Mouse (Mus musculus): Measurements from ENCODE around the gene Ptprd. TPM values are rescaled to one million over a fixed set of nuclear protein-coding genes. Genes with fewer than 3 reads are reported as not detected.

Ptprd gene
- total RNA-seq, 2 experiments from 2014 or later = 5.0 to 6.9 TPM

DNA sequence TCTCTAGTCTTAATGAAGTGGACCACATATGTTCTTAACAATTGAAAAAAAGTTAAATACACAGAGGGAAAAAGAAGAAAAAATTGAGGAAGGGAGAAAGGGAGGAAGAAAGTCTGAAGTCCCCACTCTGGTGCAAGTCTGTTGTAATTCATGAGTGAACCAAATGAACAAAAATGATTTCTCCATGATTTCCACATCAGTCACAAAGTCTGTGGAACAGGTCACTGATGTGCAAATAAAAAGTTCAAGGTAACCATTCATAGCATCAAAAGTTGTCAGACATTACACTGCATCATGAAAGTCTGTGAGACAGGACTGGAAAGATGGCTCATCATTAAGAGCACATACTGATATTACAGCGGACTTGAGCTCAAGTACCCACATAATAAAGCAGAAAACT, 1996.6 kb downstream of the Ptprd start:
- no peak overlapping the region for H3K4me3 ChIP-seq
- DNase-seq = no peak
- H3K27ac ChIP-seq = no peak overlapping the region
- intact Hi-C loops (cut with DNase I) = no loop called here
- no peak for TF ChIP-seq CTCF (IDR thresholded peaks at IDR 0.05)

DNA sequence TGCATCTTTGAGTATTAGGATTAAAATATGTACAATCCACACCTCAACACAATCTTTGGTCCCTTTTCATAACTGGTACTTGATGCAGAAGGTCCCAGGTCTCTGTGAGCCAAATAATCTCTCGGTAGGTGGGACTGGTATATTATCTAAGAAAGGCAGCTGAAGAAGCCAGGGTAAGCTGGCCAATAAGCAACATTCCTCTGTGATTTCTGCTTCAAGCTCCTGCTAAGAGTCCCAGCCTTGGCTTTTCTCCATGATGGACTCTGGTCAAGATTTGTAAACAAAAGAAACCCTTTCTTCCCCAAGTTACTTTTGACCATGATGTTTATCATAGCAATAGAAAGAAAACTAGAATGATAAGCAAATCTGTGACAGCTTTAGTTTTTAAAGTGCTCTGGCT, 2012.4 kb downstream of the Ptprd start:
- no peak overlapping the region for H3K27ac ChIP-seq
- no peak overlapping the region for H3K4me3 ChIP-seq
- TF ChIP-seq CTCF (IDR thresholded peaks at IDR 0.05) = no peak
- intact Hi-C loops (cut with DNase I) = no loop called here
- DNase-seq = no peak

GRCm38 (mm10) chr4:76194762-76195161, 2017.0 kb downstream of the Ptprd start:
- no peak overlapping the region for H3K4me3 ChIP-seq
- no peak for DNase-seq
- no peak overlapping the region for H3K27ac ChIP-seq
- intact Hi-C loops (cut with DNase I) = no loop called here
- no peak for TF ChIP-seq CTCF (IDR thresholded peaks at IDR 0.05)

GRCm38 (mm10) chr4:76193496-76193895, 2018.3 kb downstream of the Ptprd start:
- TF ChIP-seq CTCF (IDR thresholded peaks at IDR 0.05) = no peak
- intact Hi-C loops (cut with DNase I) = no loop called here
- DNase-seq = no peak
- no peak overlapping the region for H3K27ac ChIP-seq
- H3K4me3 ChIP-seq = no peak overlapping the region

GRCm38 (mm10) chr4:76192031-76192430, 2019.7 kb downstream of the Ptprd start:
- DNase-seq = no peak
- Histone ChIP-seq H3K27ac (no peak overlapping the region), H3K4me3 (no peak overlapping the region)
- intact Hi-C loops (cut with DNase I) = no loop called here
- no peak for TF ChIP-seq CTCF (IDR thresholded peaks at IDR 0.05)

DNA sequence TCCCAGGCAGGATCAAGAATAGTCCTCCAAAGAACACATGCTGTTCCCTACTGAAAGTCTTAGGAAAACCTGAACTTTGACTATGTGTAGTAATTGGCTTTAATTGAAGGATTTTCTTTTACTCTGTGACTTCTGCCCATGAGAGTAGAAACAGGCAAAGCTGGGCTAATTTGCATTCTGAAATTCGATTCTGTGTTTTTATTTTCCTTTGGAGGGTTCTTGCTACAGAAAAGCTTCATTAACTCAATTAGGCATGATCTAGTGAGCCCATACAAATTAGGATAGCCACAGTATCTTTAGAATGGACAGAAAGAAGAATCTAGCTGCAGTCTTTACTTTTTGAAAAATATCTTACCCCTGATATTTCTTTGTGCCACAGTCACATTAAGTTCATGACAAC, 2021.0 kb downstream of the Ptprd start:
- Histone ChIP-seq H3K4me3 (no peak overlapping the region), H3K27ac (no peak overlapping the region)
- TF ChIP-seq CTCF (IDR thresholded peaks at IDR 0.05) = no peak
- no peak for DNase-seq
- intact Hi-C loops (cut with DNase I) = no loop called here

DNA sequence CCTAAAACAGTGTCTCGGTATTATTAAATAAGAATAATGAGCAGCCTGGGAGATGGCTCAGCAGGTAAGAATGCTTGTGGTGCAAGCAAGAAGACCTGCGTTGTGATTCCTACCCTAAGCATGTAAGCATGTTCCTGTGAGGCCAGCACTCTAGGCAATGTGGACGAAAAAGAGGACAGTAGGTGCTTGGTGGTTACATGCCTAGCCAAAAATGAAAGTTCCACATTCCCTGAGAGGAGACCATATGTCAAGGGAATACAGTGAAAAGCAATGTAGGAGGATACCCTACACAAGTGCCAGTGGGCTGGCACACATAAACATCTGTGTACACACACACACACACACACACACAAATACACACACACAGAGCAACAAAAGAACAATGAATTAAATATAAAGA, 2028.7 kb downstream of the Ptprd start:
- TF ChIP-seq CTCF (IDR thresholded peaks at IDR 0.05) = no peak
- intact Hi-C loops (cut with DNase I) = no loop called here
- DNase-seq = no peak
- Histone ChIP-seq H3K27ac (no peak overlapping the region), H3K4me3 (no peak overlapping the region)

- no peak for DNase-seq
- H3K4me3 ChIP-seq = no peak overlapping the region
- H3K27ac ChIP-seq = no peak overlapping the region
- intact Hi-C loops (cut with DNase I) = no loop called here
- no peak for TF ChIP-seq CTCF (IDR thresholded peaks at IDR 0.05)
Measured at GRCm38 (mm10) chr4:76179497-76179896, 2032.3 kb downstream of the Ptprd start.

DNA sequence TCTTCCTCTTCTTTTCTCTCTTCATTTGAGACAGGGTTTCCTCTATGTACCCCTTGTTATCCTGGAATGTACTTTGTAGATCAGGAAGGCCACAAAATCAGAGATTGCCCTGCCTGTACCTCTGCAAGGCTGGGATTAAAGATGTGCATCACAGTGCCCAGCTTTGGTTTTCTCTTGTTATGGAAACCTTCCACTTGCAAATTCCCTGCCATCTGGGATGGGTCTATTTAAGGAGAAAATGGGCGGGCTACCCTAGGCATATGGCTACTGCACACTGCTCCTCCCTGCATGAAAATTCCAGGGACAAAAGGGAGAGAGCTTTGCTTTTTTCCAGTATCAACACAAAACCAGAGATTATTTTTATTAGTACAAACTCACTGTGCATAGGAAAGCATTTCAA, 2036.7 kb downstream of the Ptprd start:
- Histone ChIP-seq H3K4me3 (no peak overlapping the region), H3K27ac (no peak overlapping the region)
- intact Hi-C loops (cut with DNase I) = no loop called here
- TF ChIP-seq CTCF (IDR thresholded peaks at IDR 0.05) = no peak
- no peak for DNase-seq

DNA sequence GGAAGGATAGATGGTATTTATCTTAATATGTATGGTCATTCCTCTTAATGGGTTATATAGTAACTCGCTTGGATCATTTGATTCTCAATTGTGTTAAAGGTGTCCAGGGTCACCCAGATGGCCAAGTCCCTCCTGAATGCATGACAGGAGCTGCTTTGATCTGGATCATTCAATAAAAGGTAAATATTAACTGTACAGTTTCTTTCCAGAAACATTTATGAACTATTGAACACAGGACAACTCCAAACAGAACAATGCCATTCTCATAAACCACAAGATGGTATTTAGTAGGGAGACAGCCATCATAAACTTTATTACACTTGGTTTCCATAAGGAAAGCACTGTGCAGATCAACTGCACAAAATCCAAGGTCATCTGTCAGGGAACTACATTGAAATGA, 2056.0 kb downstream of the Ptprd start:
- TF ChIP-seq CTCF (IDR thresholded peaks at IDR 0.05) = no peak
- H3K27ac ChIP-seq = no peak overlapping the region
- no peak overlapping the region for H3K4me3 ChIP-seq
- intact Hi-C loops (cut with DNase I) = no loop called here
- no peak for DNase-seq

DNA sequence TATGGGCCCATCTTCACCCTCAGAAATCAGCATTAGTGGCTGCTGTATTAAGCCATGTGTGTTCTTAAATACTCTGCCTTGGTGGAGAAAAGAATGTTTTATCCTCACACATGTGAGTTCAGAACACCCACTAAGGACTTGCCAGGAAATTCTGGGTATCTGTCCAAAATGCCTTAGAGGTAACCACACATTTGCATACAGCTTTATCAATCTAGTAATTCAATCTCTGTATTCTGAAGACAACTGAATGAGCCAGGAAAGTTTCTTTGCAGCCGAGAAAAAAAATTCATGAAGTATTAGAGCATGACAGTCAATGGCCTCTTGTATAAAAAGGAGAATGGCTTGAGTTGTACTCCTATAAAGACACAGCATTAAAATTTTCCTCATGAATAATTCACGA, 2057.6 kb downstream of the Ptprd start:
- intact Hi-C loops (cut with DNase I) = no loop called here
- no peak overlapping the region for H3K4me3 ChIP-seq
- TF ChIP-seq CTCF (IDR thresholded peaks at IDR 0.05) = no peak
- DNase-seq = no peak
- H3K27ac ChIP-seq = no peak overlapping the region

DNA sequence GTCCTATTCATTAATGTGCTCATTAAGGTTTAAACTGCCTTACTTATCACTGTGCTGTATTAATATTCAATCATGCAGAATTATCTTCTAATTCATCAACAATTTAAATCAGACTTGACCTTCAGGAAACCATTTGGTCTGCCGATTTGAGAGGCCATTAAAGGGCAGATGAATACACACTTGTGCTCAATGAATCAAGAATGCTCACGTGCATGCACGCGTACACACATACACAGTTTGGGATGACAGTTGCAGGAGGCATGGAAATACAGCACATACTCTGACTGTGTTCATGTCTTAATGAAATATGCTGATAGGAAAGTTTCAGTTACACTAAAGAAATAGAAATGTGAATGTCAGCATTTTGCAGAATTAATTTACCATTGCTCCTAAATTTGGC, 2066.8 kb downstream of the Ptprd start:
- intact Hi-C loops (cut with DNase I) = no loop called here
- no peak overlapping the region for H3K27ac ChIP-seq
- no peak for TF ChIP-seq CTCF (IDR thresholded peaks at IDR 0.05)

GRCm38 (mm10) chr4:76144333-76144732, 2067.4 kb downstream of the Ptprd start:
- DNase-seq = no peak
- Histone ChIP-seq H3K4me3 (no peak overlapping the region), H3K27ac (no peak overlapping the region)
- intact Hi-C loops (cut with DNase I) = no loop called here
- no peak for TF ChIP-seq CTCF (IDR thresholded peaks at IDR 0.05)

More for the DNA sequence above, 2066.8 kb downstream of the Ptprd start:
- DNase-seq = no peak
- no peak overlapping the region for H3K4me3 ChIP-seq

DNA sequence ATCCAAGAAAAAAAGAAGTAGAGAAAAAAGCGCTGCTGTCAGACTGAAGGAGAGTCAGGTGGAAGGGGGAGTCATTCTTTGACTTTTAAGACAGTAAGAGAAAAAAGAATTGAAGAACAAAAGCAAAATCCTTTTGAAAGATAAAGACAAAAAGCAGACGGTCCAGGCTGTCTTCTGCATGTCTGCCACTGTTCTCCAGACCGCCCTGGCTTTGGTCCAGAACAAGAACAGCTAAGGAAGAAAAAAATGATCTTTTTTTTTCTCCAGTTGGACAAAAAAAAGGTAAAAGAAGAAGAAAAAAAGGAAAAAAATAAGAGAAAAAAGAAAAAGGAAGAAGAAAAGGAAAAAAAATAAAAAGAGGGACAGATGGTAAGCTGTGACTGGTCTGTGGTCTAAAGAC, 2073.9 kb downstream of the Ptprd start:
- no peak for TF ChIP-seq CTCF (IDR thresholded peaks at IDR 0.05)
- H3K4me3 ChIP-seq = no peak overlapping the region
- no peak overlapping the region for H3K27ac ChIP-seq
- intact Hi-C loops (cut with DNase I) = no loop called here
- no peak for DNase-seq

DNA sequence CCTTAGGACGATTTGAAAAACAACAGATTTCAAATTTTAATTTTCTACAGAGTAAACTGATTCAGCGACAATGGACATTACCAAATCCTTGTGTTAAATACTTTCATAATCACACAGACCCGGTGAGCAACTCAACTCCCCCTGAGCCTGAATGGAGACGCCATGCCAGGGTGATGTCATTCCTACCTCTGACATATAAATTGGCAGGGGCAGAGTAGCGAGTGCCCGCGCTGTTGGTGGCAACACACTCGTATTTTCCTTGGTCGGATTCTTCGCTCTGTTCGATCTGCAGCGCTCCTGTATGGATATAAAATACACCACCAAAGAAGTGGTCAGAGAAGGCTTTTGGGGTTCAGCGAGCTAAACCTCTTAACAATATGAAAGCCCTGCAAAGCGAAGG, 2075.1 kb downstream of the Ptprd start:
- Histone ChIP-seq H3K27ac (no peak overlapping the region), H3K4me3 (no peak overlapping the region)
- TF ChIP-seq CTCF (IDR thresholded peaks at IDR 0.05) = no peak
- DNase-seq = no peak
- intact Hi-C loops (cut with DNase I) = no loop called here

All from gastrocnemius, adult 2 months (tissue).